Comparison of ENCODE assay signal across 12 mouse cellular contexts in the genomic region with DNA sequence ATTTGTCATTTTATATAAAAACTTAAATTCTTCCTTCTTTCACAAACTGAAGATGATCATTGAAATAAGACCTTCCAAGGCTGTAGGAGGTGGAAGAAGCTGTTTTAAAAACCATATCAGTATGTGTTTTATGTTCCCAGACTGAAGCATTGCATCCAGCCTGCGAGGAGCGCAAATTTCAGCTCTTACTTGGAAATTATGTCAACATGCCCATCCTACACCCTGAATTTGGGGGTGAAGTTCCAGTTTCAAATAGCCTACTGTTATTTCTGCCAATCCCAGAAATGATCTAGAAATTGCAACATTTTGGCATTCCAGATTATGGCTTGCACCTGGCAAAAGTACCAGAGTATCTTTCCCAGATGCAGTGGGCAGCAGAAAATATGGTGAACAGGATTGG.
"Had no signal": no experiment of that assay in that cellular context is flagged by ENCODE, and none has a peak within 500 bp of the region (broad histone marks: within the 10 kb centered on the region; RNA-seq: fewer than 3 reads in every experiment).

No protein-coding gene starts in this region.

- DNase-seq: lung, adult 18-20 months; lung, embryonic 14.5 days; lung, postnatal 10 days; lung, postnatal 4 days; midbrain, embryonic 14.5 days; retina, postnatal 1 day; right cerebral cortex, postnatal 25 days; right cerebral cortex, postnatal 4 days; spleen, adult 18-20 months; thymus, adult 18-20 months; thymus, postnatal 14 days; thymus, postnatal 36 days had no signal
